10 mouse cellular contexts compared by ENCODE assay signal in the genomic region with DNA sequence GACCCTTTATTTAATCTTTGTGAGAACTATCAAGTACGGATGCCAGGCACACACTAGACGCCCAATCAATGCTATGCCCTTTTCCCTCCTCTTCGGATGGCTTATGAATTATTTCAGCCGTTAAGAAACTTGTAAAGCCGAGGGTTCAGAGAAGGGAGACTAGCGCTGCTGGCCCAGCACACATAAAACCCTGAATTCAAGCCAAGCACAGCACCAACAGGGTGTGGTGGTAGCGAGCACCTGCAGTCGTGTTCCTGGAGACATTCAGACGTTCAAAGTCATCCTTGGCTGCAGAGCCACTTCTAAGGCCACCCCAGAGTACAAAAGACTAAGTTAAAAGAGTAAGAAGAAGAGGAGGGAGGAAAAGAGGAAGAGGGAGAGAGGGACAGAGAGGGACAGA.
DNase-seq lines count a peak whose midpoint lies in the region; ATAC-seq and TF ChIP-seq lines count a peak whose summit lies in the region.
"Had no signal": no experiment of that assay in that cellular context is flagged by ENCODE, and none has a peak within 500 bp of the region (broad histone marks: within the 10 kb centered on the region; RNA-seq: fewer than 3 reads in every experiment).

No protein-coding gene starts in this region.

- no peaks in the 10 kb centered on the region for H3K4me1 ChIP-seq in heart, adult 2 months (ENCODE audit: control insufficient read depth, insufficient read depth, low read length)
- H3K4me1 ChIP-seq in lung, embryonic 16.5 days (replicated peaks; ENCODE audit: control insufficient read depth, insufficient read depth, low read length): peaks cover 7% of the 10 kb centered on the region
- peaks cover 52% of the 10 kb centered on the region for H3K4me1 ChIP-seq in limb, embryonic 13.5 days

- no peak for TF ChIP-seq CTCF in heart, adult 2 months (IDR thresholded peaks at IDR 0.05)
- no peak for TF ChIP-seq CTCF in left cerebral cortex, adult 2 months (IDR thresholded peaks at IDR 0.05)

- H3K4me2 ChIP-seq in lung, embryonic 16.5 days (ENCODE audit: low read depth, low read length): peak overlapping the region; percentile 7; the same call in 1 of the 2 replicates
- H3K4me2 ChIP-seq in limb, embryonic 13.5 days (replicated peaks): peak overlapping the region; percentile 50
- H3K4me2 ChIP-seq: hindbrain, embryonic 14.5 days had no signal

- 32% methylated on average over 9 of the region's 9 CpGs for WGBS in heart, adult 2 months
- 12% methylated on average over 9 of the region's 9 CpGs for WGBS in lung, embryonic 16.5 days
- 13% methylated on average over 9 of the region's 9 CpGs for WGBS in limb, embryonic 13.5 days

- TF ChIP-seq EP300 in heart, adult 2 months (IDR thresholded peaks at IDR 0.05; ENCODE audit: insufficient read depth, low read depth, low read length): no peak

- DNase-seq in heart, adult 2 months: no peak
- no peak for DNase-seq in heart, postnatal 36 days
- DNase-seq in lung, postnatal 14 days: no peak
- peak; percentile 42 for DNase-seq in thymus, postnatal 25 days
- DNase-seq in adipocyte (ENCODE audit: low spot score): no peak
- DNase-seq in left cerebral cortex, adult 2 months (ENCODE audit: extremely low spot score in 1 of 2, low spot score in 2 of 2): no peak
- DNase-seq: cerebellum, postnatal 10 days had no signal

- TF ChIP-seq POLR2A in heart, adult 2 months (IDR thresholded peaks at IDR 0.05; ENCODE audit: insufficient read depth, low read depth, low read length): no peak

- no peaks in the 10 kb centered on the region for H3K79me2 ChIP-seq in heart, adult 2 months (replicated peaks; ENCODE audit: control insufficient read depth, insufficient read depth, low read length)

- no peak overlapping the region for H3K4me3 ChIP-seq in heart, adult 2 months
- H3K4me3 ChIP-seq in lung, embryonic 16.5 days (ENCODE audit: low read length): no peak overlapping the region
- H3K4me3 ChIP-seq in limb, embryonic 13.5 days: peak overlapping the region; percentile 2; the same call in 1 of the 2 replicates
- H3K4me3 ChIP-seq in left cerebral cortex, adult 2 months: no peak overlapping the region

- H3K36me3 ChIP-seq in heart, adult 2 months (ENCODE audit: control insufficient read depth, insufficient read depth, low read length): no peaks in the 10 kb centered on the region
- no peaks in the 10 kb centered on the region for H3K36me3 ChIP-seq in lung, embryonic 16.5 days (ENCODE audit: control insufficient read depth, insufficient read depth, low read length)
- no peaks in the 10 kb centered on the region for H3K36me3 ChIP-seq in limb, embryonic 13.5 days

- H3K27me3 ChIP-seq in heart, adult 2 months (ENCODE audit: control insufficient read depth, insufficient read depth, low read length): no peaks in the 10 kb centered on the region
- H3K27me3 ChIP-seq in lung, embryonic 16.5 days (ENCODE audit: control insufficient read depth, insufficient read depth, low read depth, low read length): no peaks in the 10 kb centered on the region
- no peaks in the 10 kb centered on the region; the same call in 1 of the 2 replicates for H3K27me3 ChIP-seq in limb, embryonic 13.5 days

- peak; percentile 23; the same call in 1 of the 2 replicates for ATAC-seq in lung, embryonic 16.5 days (ENCODE audit: low read depth)
- no peak for ATAC-seq in limb, embryonic 13.5 days (ENCODE audit: low FRiP score, low read depth)

- no peaks in the 10 kb centered on the region for H3K9me3 ChIP-seq in lung, embryonic 16.5 days (ENCODE audit: control insufficient read depth, low read length)
- H3K9me3 ChIP-seq in limb, embryonic 13.5 days: peaks cover 9% of the 10 kb centered on the region

- intact Hi-C loops in heart, adult 2 months (cut with DNase I): no loop called here
- intact Hi-C loops in heart, postnatal 36 days (cut with DNase I): no loop called here
- intact Hi-C loops in left cerebral cortex, adult 2 months (cut with DNase I): no loop called here

- H3K27ac ChIP-seq in heart, adult 2 months: peak overlapping the region; percentile 33
- H3K27ac ChIP-seq in lung, embryonic 16.5 days (ENCODE audit: low read length): 0 out of 2 replicates have a peak overlapping the region, but pooled peaks have one; percentile 13
- H3K27ac ChIP-seq in limb, embryonic 13.5 days: no peak overlapping the region
- H3K27ac ChIP-seq in left cerebral cortex, adult 2 months: no peak overlapping the region
- H3K27ac ChIP-seq: hindbrain, embryonic 14.5 days had no signal

- 0 out of 2 replicates have a peak overlapping the region, but pooled peaks have one; percentile 15 for H3K9ac ChIP-seq in heart, adult 2 months (ENCODE audit: low read depth, low read length)
- no peak overlapping the region for H3K9ac ChIP-seq in lung, embryonic 16.5 days (ENCODE audit: low read length)
- no peak overlapping the region for H3K9ac ChIP-seq in limb, embryonic 13.5 days
- H3K9ac ChIP-seq: hindbrain, embryonic 14.5 days had no signal

Comparison
In these comparisons a context has a peak if more than half of its experiments do, and no peak if none do; other contexts are left out.
1. H3K27ac ChIP-seq: peak in heart, adult 2 months (single experiment) and lung, embryonic 16.5 days (single experiment); none in limb, embryonic 13.5 days (single experiment) and left cerebral cortex, adult 2 months (single experiment).